Mouse (Mus musculus): ENCODE measurements around the gene Kcnq2.
A peak's percentile ranks its signal among the peaks of the same experiment; 100 is the strongest.

Gene Kcnq2

GRCm38 (mm10) chr2:181147546-181148317, 12.6 kb upstream of the Kcnq2 start:
- peak; percentile 64 for DNase-seq (ENCODE audit: low spot score)

GRCm38 (mm10) chr2:181146976-181147545, 12.0 kb upstream of the Kcnq2 start:
- no peak for DNase-seq (ENCODE audit: low spot score)

- no peak for DNase-seq (ENCODE audit: low spot score)
These were observed 9.6 kb upstream of the Kcnq2 start for GRCm38 (mm10) chr2:181144675-181145074.

GRCm38 (mm10) chr2:181143509-181144276, 8.6 kb upstream of the Kcnq2 start:
- no peak for DNase-seq (ENCODE audit: low spot score)

GRCm38 (mm10) chr2:181142703-181143135, 7.6 kb upstream of the Kcnq2 start:
- DNase-seq (ENCODE audit: low spot score), result no peak

- no peak for DNase-seq (ENCODE audit: low spot score)
These were observed 4.6 kb upstream of the Kcnq2 start for GRCm38 (mm10) chr2:181139641-181140193.

GRCm38 (mm10) chr2:181136934-181137333, 1.8 kb upstream of the Kcnq2 start:
- peak; percentile 64 for DNase-seq (ENCODE audit: low spot score)

- DNase-seq (ENCODE audit: low spot score), result no peak
These were observed 332 bp upstream of the Kcnq2 start for GRCm38 (mm10) chr2:181135446-181135818.

- peak; percentile 41 for DNase-seq (ENCODE audit: low spot score)
These were observed 1.1 kb downstream of the Kcnq2 start for GRCm38 (mm10) chr2:181133837-181134590.

GRCm38 (mm10) chr2:181130245-181130644, 4.9 kb downstream of the Kcnq2 start:
- DNase-seq (ENCODE audit: low spot score), result no peak

- no peak for DNase-seq (ENCODE audit: low spot score)
These were observed 6.1 kb downstream of the Kcnq2 start for GRCm38 (mm10) chr2:181128963-181129362.

- DNase-seq (ENCODE audit: low spot score), result no peak
These were observed 7.3 kb downstream of the Kcnq2 start for GRCm38 (mm10) chr2:181127786-181128185.

- no peak for DNase-seq (ENCODE audit: low spot score)
These were observed 9.2 kb downstream of the Kcnq2 start for GRCm38 (mm10) chr2:181125726-181126455.

GRCm38 (mm10) chr2:181122642-181123041, 12.5 kb downstream of the Kcnq2 start:
- no peak for DNase-seq (ENCODE audit: low spot score)

- DNase-seq (ENCODE audit: low spot score), result peak; percentile 45
These were observed 14.1 kb downstream of the Kcnq2 start for GRCm38 (mm10) chr2:181120922-181121449.

- DNase-seq (ENCODE audit: low spot score), result no peak
These were observed 15.1 kb downstream of the Kcnq2 start for GRCm38 (mm10) chr2:181119952-181120351.

- no peak for DNase-seq (ENCODE audit: low spot score)
These were observed 18.7 kb downstream of the Kcnq2 start for GRCm38 (mm10) chr2:181116436-181116835.

- DNase-seq (ENCODE audit: low spot score), result no peak
These were observed 19.7 kb downstream of the Kcnq2 start for GRCm38 (mm10) chr2:181115367-181115766.

- no peak for DNase-seq (ENCODE audit: low spot score)
These were observed 21.2 kb downstream of the Kcnq2 start for GRCm38 (mm10) chr2:181113762-181114361.

- DNase-seq (ENCODE audit: low spot score), result no peak
These were observed 23.4 kb downstream of the Kcnq2 start for GRCm38 (mm10) chr2:181111665-181112064.
